Mouse (Mus musculus) cerebellum, postnatal 25 days (tissue): ENCODE results near the gene Gm3147.
"Not testable (repeated sequence)": the region's sequence is repeated elsewhere in the genome, so short reads cannot be mapped to it uniquely, and the experiment has no call there.

Experiments used
- DNase-seq, 2 experiments: peaks; one replicate each; pipeline ENCODE4 v3.0.0; 2021; ENCODE audit warnings: mixed read lengths in 2 of 2

The Gm3147 gene

DNA sequence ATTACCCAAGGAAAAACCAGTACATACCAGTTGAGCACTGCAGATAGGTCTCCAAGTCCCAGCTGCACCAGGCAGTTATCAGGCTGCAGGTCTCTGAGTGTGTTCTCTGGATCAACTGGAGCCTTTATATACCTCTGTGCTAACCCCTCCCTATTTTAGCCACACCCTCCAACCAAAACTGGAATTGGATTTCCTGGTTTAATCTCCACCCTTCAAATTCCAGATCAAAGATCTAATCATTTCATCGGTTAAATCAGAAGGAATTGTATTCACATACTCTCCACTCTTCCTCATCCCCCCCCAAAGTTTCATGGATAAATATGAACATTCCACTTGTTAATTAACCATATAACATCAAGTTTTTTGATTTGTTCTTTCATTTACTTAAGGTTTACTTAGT lies at the start of gene Gm3147:
Gene Gm3147, minus strand, starts transcription at position 101 of the 400 bp plus-strand sequence.
- DNase-seq: not testable (repeated sequence)

DNA sequence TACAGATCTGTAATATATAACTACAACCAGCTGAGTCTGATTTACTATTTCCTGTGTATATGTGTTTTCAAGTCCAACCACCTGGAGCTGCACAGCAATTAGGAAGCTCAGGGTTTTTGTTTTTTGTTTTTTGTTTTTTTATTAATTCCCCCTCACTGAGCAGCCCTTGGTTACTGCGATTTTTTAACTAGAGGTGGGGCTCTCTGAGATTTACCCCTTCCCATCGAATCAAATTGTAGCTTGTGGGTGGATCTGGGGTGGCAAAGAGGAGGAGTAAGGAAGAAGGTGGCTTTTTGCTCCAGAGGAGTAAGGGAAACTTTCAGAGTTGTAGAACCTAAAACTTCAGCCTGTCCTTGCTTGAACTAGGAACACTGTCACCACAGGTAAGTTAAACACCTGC lies 31.9 kb upstream of the Gm3147 start, which contains the start of gene Gm6205:
Gene Gm6205, plus strand, starts transcription at position 301 of the 400 bp plus-strand sequence.
- not testable (repeated sequence) for DNase-seq

DNA sequence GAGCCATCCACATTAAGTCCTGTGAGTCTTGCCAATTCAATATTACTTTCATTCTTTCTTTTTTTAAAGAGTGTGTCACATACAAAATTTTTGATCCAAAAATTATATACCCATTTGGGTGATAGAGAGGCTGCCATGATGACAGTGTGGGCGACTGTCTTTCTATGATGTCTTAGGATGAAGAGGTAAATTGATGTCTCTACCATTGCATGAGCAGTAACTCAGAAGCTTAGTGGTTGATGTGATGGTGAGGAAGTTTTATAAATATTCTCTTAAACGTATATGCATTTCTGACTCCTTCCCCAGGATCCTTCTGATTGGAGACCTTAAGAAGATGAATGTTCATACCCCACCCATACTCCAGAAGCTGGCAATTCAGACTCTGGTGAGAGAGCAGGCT lies 7.5 kb upstream of the Gm3147 start, which contains the start of gene Gm6509:
Gene Gm6509, plus strand, starts transcription at position 301 of the 400 bp plus-strand sequence.
- not testable (repeated sequence) for DNase-seq
